Mouse (Mus musculus) lung, embryonic 14.5 days (tissue): ENCODE data around the gene Aknad1. TPM values are rescaled to one million over a fixed set of nuclear protein-coding genes. Genes with fewer than 3 reads are reported as not detected.
A peak's percentile ranks its signal among the peaks of the same experiment; 100 is the strongest.

Experiments used
- ATAC-seq: fragments of 200-750 bp; cut with Nextera tagmentation; 2 replicates; pipeline ENCODE4 v1.8.0; 2017; ENCODE audit warnings: mild to moderate bottlenecking, moderate TSS enrichment, moderate library complexity; ENCODE audit not compliant: insufficient read depth
- DNase-seq: peaks from one replicate; pipeline ENCODE4 v3.0.0-alpha.2; 2015
- H3K27ac ChIP-seq: fragments of 300-500 bp; sonication (generic); 2 replicates; pipeline ENCODE4 v1.5.1; 2014; ENCODE audit warnings: low read depth, mild to moderate bottlenecking, moderate library complexity
- H3K27me3 ChIP-seq: fragments of 300-500 bp; sonication (generic); 2 replicates; pipeline ENCODE4 v1.6.1; 2014; ENCODE audit warnings: low read length, control low read depth; ENCODE audit not compliant: insufficient read depth
- H3K36me3 ChIP-seq: fragments of 300-500 bp; sonication (generic); 2 replicates; pipeline ENCODE4 v1.6.1; 2014; ENCODE audit warnings: control low read depth; ENCODE audit not compliant: insufficient read depth
- H3K4me1 ChIP-seq: fragments of 300-500 bp; sonication (generic); 2 replicates; pipeline ENCODE4 v1.6.1; 2014; ENCODE audit warnings: antibody characterized with exemption, control low read depth; ENCODE audit not compliant: insufficient read depth
- H3K4me2 ChIP-seq: fragments of 300-500 bp; sonication (generic); 2 replicates; pipeline ENCODE4 v1.6.1; 2014; ENCODE audit warnings: mild to moderate bottlenecking
- H3K4me3 ChIP-seq: fragments of 300-500 bp; sonication (generic); 2 replicates; pipeline ENCODE4 v1.5.1; 2014; ENCODE audit warnings: low read depth, low read length
- H3K9ac ChIP-seq: fragments of 300-500 bp; sonication (generic); 2 replicates; pipeline ENCODE4 v1.6.1; 2014
- H3K9me3 ChIP-seq: fragments of 300-500 bp; sonication (generic); 2 replicates; pipeline ENCODE4 v1.6.1; 2016; ENCODE audit warnings: low read depth, low read length, control low read depth
- CTCF ChIP-seq: IDR thresholded peaks from 2 replicates; pipeline ENCODE4 v1.5.1; 2016; ENCODE audit warnings: antibody characterized with exemption, low read depth
- WGBS: fragments of 180-500 bp; shearing (Covaris S2); extraction: QIAGEN DNeasy Blood & Tissue Kit; methylation state at CpG from one replicate; pipeline ENCODE4 v1.1.7; 2014; 5-methylcytosine and 5-hydroxymethylcytosine counted together
- polyA plus RNA-seq: library from polyadenylated mRNA; unstranded; fragments of >200 nt; fragmentation: Nextera tagmentation; extraction: Ambion mirVana; gene quantifications from 2 replicates; pipeline ENCODE4 v1.2.1, GENCODE M21; 2014

The Aknad1 gene
- polyA plus RNA-seq, 1 experiment from 2014 or later: 0.11 TPM

DNA sequence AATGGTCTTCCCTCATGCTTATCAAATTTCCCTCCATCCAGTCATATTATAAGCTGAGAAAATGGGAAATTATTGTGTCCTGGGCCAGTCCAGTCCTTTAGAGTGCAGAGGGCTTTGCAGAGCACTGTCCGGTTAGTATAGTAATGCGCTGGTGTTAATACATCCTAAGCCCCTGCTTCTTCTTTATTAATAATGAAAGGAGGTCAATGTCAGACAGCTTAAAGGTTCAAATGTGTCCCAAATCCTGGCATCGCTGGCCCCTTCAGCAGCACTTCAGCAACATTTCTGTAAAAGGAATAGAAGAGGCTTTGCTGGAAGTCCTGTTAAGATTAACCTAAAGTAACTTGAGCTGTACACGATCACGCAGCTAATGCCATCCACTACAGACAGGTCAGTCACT, 28.2 kb upstream of the Aknad1 start:
- H3K9me3 ChIP-seq: no peaks in the 10 kb centered on the region
- no peak for DNase-seq
- WGBS: 89% methylated on average over 5 of the region's 5 CpGs
- H3K4me2 ChIP-seq: no peak overlapping the region
- peaks cover 7% of the 10 kb centered on the region; the same call in 1 of the 2 replicates for H3K36me3 ChIP-seq
- H3K4me3 ChIP-seq: no peak overlapping the region
- TF ChIP-seq CTCF: no peak
- H3K27ac ChIP-seq: no peak overlapping the region
- 0 out of 2 replicates have a peak, but pooled peaks cover 4% of the 10 kb centered on the region for H3K27me3 ChIP-seq
- H3K4me1 ChIP-seq: 0 out of 2 replicates have a peak, but pooled peaks cover 3% of the 10 kb centered on the region
- H3K9ac ChIP-seq: no peak overlapping the region
- ATAC-seq: no peak

GRCm38 (mm10) chr3:108713065-108713675, 26.3 kb upstream of the Aknad1 start:
- Histone ChIP-seq H3K9me3 (no peaks in the 10 kb centered on the region), H3K4me3 (no peak overlapping the region), H3K27me3 (0 out of 2 replicates have a peak, but pooled peaks cover 4% of the 10 kb centered on the region), H3K9ac (no peak overlapping the region), H3K36me3 (no peaks in the 10 kb centered on the region), H3K4me1 (0 out of 2 replicates have a peak, but pooled peaks cover 3% of the 10 kb centered on the region), H3K27ac (no peak overlapping the region; the same call in 1 of the 2 replicates), H3K4me2 (no peak overlapping the region)
- WGBS: 43% methylated on average over 3 of the region's 3 CpGs
- no peak for TF ChIP-seq CTCF
- peak; percentile 63 for DNase-seq
- peak; percentile 65; the same call in 1 of the 2 replicates for ATAC-seq

DNA sequence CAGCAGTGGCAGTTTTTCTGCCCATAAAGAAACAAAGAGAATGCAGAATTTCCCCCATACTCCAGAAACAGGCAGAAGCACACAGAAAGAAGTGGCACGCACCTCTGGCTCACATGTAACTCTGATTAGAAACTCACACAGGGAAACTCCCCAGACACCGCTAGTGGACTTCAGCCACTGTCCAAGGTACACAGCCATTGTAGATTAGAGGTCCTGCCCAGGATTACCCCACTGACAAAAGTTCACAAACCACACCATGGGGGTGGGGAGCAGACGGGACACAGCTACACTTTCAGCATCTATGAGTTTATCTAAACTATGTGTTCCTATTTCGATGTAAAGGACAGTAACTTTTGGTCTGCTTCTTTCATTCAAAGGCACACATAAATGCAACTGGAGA, 24.6 kb upstream of the Aknad1 start:
- 89% methylated on average over 4 of the region's 4 CpGs for WGBS
- TF ChIP-seq CTCF: no peak
- DNase-seq: no peak
- no peaks in the 10 kb centered on the region for H3K9me3 ChIP-seq
- no peak overlapping the region for H3K27ac ChIP-seq
- H3K9ac ChIP-seq: no peak overlapping the region
- H3K4me2 ChIP-seq: no peak overlapping the region
- no peak for ATAC-seq
- 0 out of 2 replicates have a peak, but pooled peaks cover 4% of the 10 kb centered on the region for H3K27me3 ChIP-seq
- H3K4me3 ChIP-seq: no peak overlapping the region
- H3K36me3 ChIP-seq: no peaks in the 10 kb centered on the region
- 0 out of 2 replicates have a peak, but pooled peaks cover 6% of the 10 kb centered on the region for H3K4me1 ChIP-seq

GRCm38 (mm10) chr3:108717896-108718502, 21.5 kb upstream of the Aknad1 start:
- ATAC-seq (no peak), DNase-seq (no peak)
- Histone ChIP-seq H3K4me2 (no peak overlapping the region), H3K4me1 (peaks cover 13% of the 10 kb centered on the region; the same call in 1 of the 2 replicates), H3K4me3 (no peak overlapping the region), H3K9ac (no peak overlapping the region), H3K36me3 (no peaks in the 10 kb centered on the region), H3K27ac (no peak overlapping the region), H3K9me3 (no peaks in the 10 kb centered on the region), H3K27me3 (0 out of 2 replicates have a peak, but pooled peaks cover 4% of the 10 kb centered on the region)
- 85% methylated on average over 3 of the region's 3 CpGs for WGBS
- TF ChIP-seq CTCF: no peak

DNA sequence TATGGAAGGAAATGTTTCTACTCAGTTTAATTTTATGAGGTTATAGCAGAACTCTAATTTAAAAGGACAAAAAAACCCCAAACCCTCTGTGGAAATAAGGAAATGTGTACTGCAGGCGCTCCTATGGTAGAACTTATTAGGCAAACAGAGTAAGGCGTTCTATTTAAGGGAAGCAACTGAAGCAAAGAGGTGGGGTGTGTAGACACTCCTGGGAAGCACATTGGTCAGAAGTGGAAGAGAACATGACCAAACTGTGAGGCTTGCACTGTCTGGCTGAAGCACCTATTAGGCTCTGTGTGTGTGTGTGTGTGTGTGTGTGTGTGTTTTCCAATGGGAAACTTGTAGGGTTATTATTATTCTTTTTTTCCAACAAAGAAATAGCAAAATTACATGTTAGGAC, 20.1 kb upstream of the Aknad1 start:
- ATAC-seq (no peak), DNase-seq (no peak)
- Histone ChIP-seq H3K9me3 (no peaks in the 10 kb centered on the region), H3K36me3 (no peaks in the 10 kb centered on the region), H3K27me3 (0 out of 2 replicates have a peak, but pooled peaks cover 4% of the 10 kb centered on the region), H3K4me1 (peaks cover 10% of the 10 kb centered on the region; the same call in 1 of the 2 replicates), H3K4me2 (peak overlapping the region; percentile 77), H3K4me3 (no peak overlapping the region), H3K9ac (no peak overlapping the region), H3K27ac (no peak overlapping the region)
- no peak for TF ChIP-seq CTCF
- WGBS: 71% methylated on average over 2 of the region's 2 CpGs

GRCm38 (mm10) chr3:108719761-108720160, 19.7 kb upstream of the Aknad1 start:
- Histone ChIP-seq H3K36me3 (no peaks in the 10 kb centered on the region), H3K4me1 (peaks cover 10% of the 10 kb centered on the region; the same call in 1 of the 2 replicates), H3K27me3 (0 out of 2 replicates have a peak, but pooled peaks cover 4% of the 10 kb centered on the region), H3K4me2 (peak overlapping the region; percentile 77), H3K27ac (no peak overlapping the region), H3K9me3 (no peaks in the 10 kb centered on the region), H3K9ac (no peak overlapping the region), H3K4me3 (no peak overlapping the region)
- 54% methylated on average over 3 of the region's 3 CpGs for WGBS
- ATAC-seq (no peak), DNase-seq (no peak)
- TF ChIP-seq CTCF: no peak
